Mouse (Mus musculus): ENCODE data around the gene Sfxn4.

DNA sequence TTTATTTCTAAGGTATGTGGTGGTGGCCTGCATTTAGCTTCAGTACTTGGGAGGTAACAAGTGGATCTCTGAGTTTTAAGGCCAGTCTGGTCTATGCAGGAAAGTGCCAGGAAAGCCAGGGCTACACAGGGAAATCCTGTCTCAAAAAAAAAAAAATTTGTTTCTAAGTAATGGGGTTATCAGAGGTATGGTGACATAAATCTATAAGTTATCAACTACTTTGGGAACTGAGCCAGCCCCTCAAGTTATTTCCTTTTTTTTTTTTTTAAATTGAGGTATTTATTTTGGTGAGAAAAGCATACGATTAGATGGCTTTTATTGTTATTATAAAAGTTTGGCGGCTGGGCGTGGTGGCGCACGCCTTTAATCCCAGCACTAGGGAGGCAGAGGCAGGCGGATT lies 48.1 kb downstream of the Sfxn4 start:
- TF ChIP-seq CTCF (IDR thresholded peaks at IDR 0.05; ENCODE audit: borderline replicate concordance, extremely low read depth, insufficient read depth, insufficient read length) (no peak), POLR2A (IDR thresholded peaks at IDR 0.05; ENCODE audit: borderline replicate concordance, extremely low read depth, insufficient read depth, insufficient read length, poor library complexity, severe bottlenecking) (no peak)
